Mouse (Mus musculus) G1E (cell line): ENCODE data around the gene Zfp512b.

ENCODE experiments used
- CTCF ChIP-seq: IDR thresholded peaks from 2 replicates; pipeline ENCODE4 v1.5.1; 2012; ENCODE audit warnings: low read depth, low read length, inconsistent platforms, mixed read lengths
- GATA1 ChIP-seq: IDR thresholded peaks from 2 replicates; pipeline ENCODE4 v1.6.1; 2012; ENCODE audit warnings: borderline replicate concordance, low read length, inconsistent platforms, mixed read lengths
- POLR2AphosphoS5 ChIP-seq: IDR thresholded peaks from 2 replicates; pipeline ENCODE4 v1.6.1; 2012; ENCODE audit warnings: low read depth, low read length, inconsistent platforms; ENCODE audit not compliant: insufficient replicate concordance

- no peak for TF ChIP-seq CTCF
- no peak for TF ChIP-seq GATA1
- TF ChIP-seq POLR2AphosphoS5: no peak
Observed at GRCm38 (mm10) chr2:181585506-181585905, 7.1 kb downstream of the Zfp512b start.
